8 mouse cellular contexts compared by ENCODE assay signal in genomic region chr1:39522519-39522918, GRCm38 (mm10). TPM values are rescaled to one million over a fixed set of nuclear protein-coding genes. Genes with fewer than 3 reads are reported as not detected.
DNase-seq lines count a peak whose midpoint lies in the region; ATAC-seq and TF ChIP-seq lines count a peak whose summit lies in the region.
"Had no signal": no experiment of that assay in that cellular context is flagged by ENCODE, and none has a peak within 500 bp of the region (broad histone marks: within the 10 kb centered on the region; RNA-seq: fewer than 3 reads in every experiment).

No protein-coding gene starts in this region.

- no peaks in the 10 kb centered on the region for H3K4me1 ChIP-seq in kidney, embryonic 16.5 days (ENCODE audit: insufficient read depth, low read length)
- H3K4me1 ChIP-seq in lung, adult 2 months (ENCODE audit: control insufficient read depth, insufficient read depth, low read length): no peaks in the 10 kb centered on the region

- TF ChIP-seq CTCF in C2C12 (IDR thresholded peaks at IDR 0.05; ENCODE audit: control insufficient read depth, insufficient read depth, insufficient read length): peak; percentile 21
- peak; percentile 51 for TF ChIP-seq CTCF in lung, adult 2 months (IDR thresholded peaks at IDR 0.05; ENCODE audit: insufficient read depth, low read length)

- H3K27me3 ChIP-seq in kidney, embryonic 16.5 days (ENCODE audit: insufficient read depth, low read length): no peaks in the 10 kb centered on the region
- peaks cover 3% of the 10 kb centered on the region for H3K27me3 ChIP-seq in C2C12 (ENCODE audit: control insufficient read depth, insufficient read depth, insufficient read length)

- no peaks in the 10 kb centered on the region for H3K36me3 ChIP-seq in kidney, embryonic 16.5 days (ENCODE audit: insufficient read depth, low read length)
- no peaks in the 10 kb centered on the region for H3K36me3 ChIP-seq in C2C12 (ENCODE audit: control insufficient read depth, insufficient read depth)

- H3K79me3 ChIP-seq in C2C12 (ENCODE audit: low read depth): no peaks in the 10 kb centered on the region

- H3K4me2 ChIP-seq in kidney, embryonic 16.5 days (replicated peaks; ENCODE audit: low read depth, low read length): no peak overlapping the region

- no peak overlapping the region for H3K27ac ChIP-seq in kidney, embryonic 16.5 days (ENCODE audit: low read length)
- H3K27ac ChIP-seq: macrophage had no signal

- no peak for TF ChIP-seq POLR2A in lung, adult 2 months (IDR thresholded peaks at IDR 0.05; ENCODE audit: borderline replicate concordance, extremely low read depth, low read depth, low read length)

- peak; percentile 31 for DNase-seq in kidney, adult 18-20 months
- DNase-seq in 416B (ENCODE audit: low read depth): peak; percentile 64
- DNase-seq in cerebellum, postnatal 25 days: peak; percentile 49 to 61
- no peak for DNase-seq in lung, adult 2 months
- DNase-seq in urinary bladder, postnatal 4 days (ENCODE audit: low spot score in 2 of 2): no peak

- H3K4me3 ChIP-seq in kidney, embryonic 16.5 days (ENCODE audit: low read length): no peak overlapping the region
- H3K4me3 ChIP-seq in C2C12 (ENCODE audit: insufficient read depth, poor library complexity, severe bottlenecking): no peak overlapping the region
- no peak overlapping the region for H3K4me3 ChIP-seq in lung, adult 2 months (replicated peaks; ENCODE audit: extremely low read depth, low read depth, low read length)

- ATAC-seq in kidney, embryonic 16.5 days (ENCODE audit: low FRiP score, low TSS enrichment): no peak

- no peak overlapping the region for H3ac ChIP-seq in C2C12 (ENCODE audit: control insufficient read depth, insufficient read length, low read depth)

- no peaks in the 10 kb centered on the region for H3K9me3 ChIP-seq in kidney, embryonic 16.5 days (ENCODE audit: low read length)

- WGBS in kidney, embryonic 16.5 days: 21% methylated on average over 5 of the region's 5 CpGs
- WGBS in lung, adult 2 months: 26% methylated on average over 5 of the region's 5 CpGs

- H3K9ac ChIP-seq in kidney, embryonic 16.5 days (replicated peaks; ENCODE audit: low read length): no peak overlapping the region

- no peaks in the 10 kb centered on the region for H3K79me2 ChIP-seq in C2C12 (ENCODE audit: control insufficient read depth, insufficient read depth)

TF ChIP-seq in C2C12, 6 proteins besides CTCF, POLR2A, EP300 and RAD21:
- TF ChIP-seq USF1 (IDR thresholded peaks at IDR 0.05; ENCODE audit: low read depth) (no peak), MYOD1 (IDR thresholded peaks at IDR 0.05; ENCODE audit: control insufficient read depth, insufficient read length, low read depth) (no peak), FOSL1 (IDR thresholded peaks at IDR 0.05; ENCODE audit: insufficient read depth, low read length, poor library complexity, severe bottlenecking) (no peak), MYOG (IDR thresholded peaks at IDR 0.05; ENCODE audit: control insufficient read depth, extremely low read depth, insufficient read length) (no peak), MAX (IDR thresholded peaks at IDR 0.05) (no peak), CEBPB (IDR thresholded peaks at IDR 0.05; ENCODE audit: low read depth) (no peak)

RNA-seq across cellular contexts. Expression of gene Cnot11, which starts 12.3 kb away (rescaled TPM):
- polyA plus RNA-seq in kidney, embryonic 16.5 days (2015; fragmentation: Nextera tagmentation; extraction: Ambion mirVana): 14.6 and 15.6 TPM in 2 replicates
- 20.4 TPM for polyA plus RNA-seq in C2C12 (2012; fragmentation: generic; extraction: Trizol)
- 17.8 and 20.4 TPM in 2 replicates for polyA plus RNA-seq in lung, adult 2 months (2012; rRNA removed)

RNA-seq across cellular contexts. Expression of gene Tbc1d8, which starts 44.0 kb away (rescaled TPM):
- 10.1 and 10.3 TPM in 2 replicates for polyA plus RNA-seq in kidney, embryonic 16.5 days (2015; fragmentation: Nextera tagmentation; extraction: Ambion mirVana)
- polyA plus RNA-seq in C2C12 (2012; fragmentation: generic; extraction: Trizol): 0.43 TPM
- 27.2 and 30.9 TPM in 2 replicates for polyA plus RNA-seq in lung, adult 2 months (2012; rRNA removed)

RNA-seq across cellular contexts. Expression of gene Rnf149, which starts 54.7 kb away (rescaled TPM):
- 25.8 and 32.6 TPM in 2 replicates for polyA plus RNA-seq in kidney, embryonic 16.5 days (2015; fragmentation: Nextera tagmentation; extraction: Ambion mirVana)
- polyA plus RNA-seq in C2C12 (2012; fragmentation: generic; extraction: Trizol): 23.0 TPM
- polyA plus RNA-seq in lung, adult 2 months (2012; rRNA removed): 17.3 and 18.2 TPM in 2 replicates

Comparison
In these comparisons a context has a peak if more than half of its experiments do, and no peak if none do; other contexts are left out.
1. DNase-seq: peak in kidney, adult 18-20 months (single experiment), 416B (single experiment) and cerebellum, postnatal 25 days (2 of 2); none in lung, adult 2 months (single experiment) and urinary bladder, postnatal 4 days (0 of 2).